Mouse (Mus musculus): ENCODE results near the gene Tmem179. TPM values are rescaled to one million over a fixed set of nuclear protein-coding genes. Genes with fewer than 3 reads are reported as not detected.

Tmem179 gene
- polyA plus RNA-seq, 1 experiment from 2014 or later, result 90.2 TPM

- 94% methylated on average over 1 of the region's 1 CpGs for WGBS
- Histone ChIP-seq H3K27me3 (replicated peaks) (no peaks in the 10 kb centered on the region), H3K9me3 (no peaks in the 10 kb centered on the region), H3K4me3 (no peak overlapping the region), H3K9ac (no peak overlapping the region), H3K27ac (no peak overlapping the region), H3K4me1 (peaks cover 17% of the 10 kb centered on the region), H3K4me2 (no peak overlapping the region), H3K36me3 (replicated peaks) (no peaks in the 10 kb centered on the region)
- no peak for ATAC-seq (replicated peaks)
Observed at GRCm38 (mm10) chr12:112549287-112549686, 32.7 kb upstream of the Tmem179 start.

GRCm38 (mm10) chr12:112546110-112546509 lies 29.6 kb upstream of the Tmem179 start:
- H3K36me3 ChIP-seq (replicated peaks), result no peaks in the 10 kb centered on the region
- no peaks in the 10 kb centered on the region for H3K9me3 ChIP-seq
- no peak overlapping the region; the same call in 1 of the 2 replicates for H3K27ac ChIP-seq
- 87% methylated on average over 8 of the region's 8 CpGs for WGBS
- H3K4me1 ChIP-seq, result peaks cover 29% of the 10 kb centered on the region
- H3K27me3 ChIP-seq (replicated peaks), result no peaks in the 10 kb centered on the region
- no peak overlapping the region for H3K9ac ChIP-seq
- H3K4me2 ChIP-seq, result no peak overlapping the region
- ATAC-seq (replicated peaks), result no peak
- no peak overlapping the region for H3K4me3 ChIP-seq

GRCm38 (mm10) chr12:112544946-112545701 lies 28.6 kb upstream of the Tmem179 start:
- H3K4me3 ChIP-seq, result no peak overlapping the region
- 0 out of 2 replicates have a peak overlapping the region, but pooled peaks have one; percentile 19 for H3K27ac ChIP-seq
- H3K9me3 ChIP-seq, result no peaks in the 10 kb centered on the region
- no peaks in the 10 kb centered on the region for H3K36me3 ChIP-seq (replicated peaks)
- peaks cover 39% of the 10 kb centered on the region for H3K4me1 ChIP-seq
- H3K4me2 ChIP-seq, result no peak overlapping the region
- WGBS, result 24% methylated on average over 12 of the region's 12 CpGs
- H3K27me3 ChIP-seq (replicated peaks), result no peaks in the 10 kb centered on the region
- H3K9ac ChIP-seq, result no peak overlapping the region
- no peak for ATAC-seq (replicated peaks)

- H3K4me2 ChIP-seq, result no peak overlapping the region
- H3K4me3 ChIP-seq, result no peak overlapping the region
- H3K4me1 ChIP-seq, result peaks cover 39% of the 10 kb centered on the region
- H3K9ac ChIP-seq, result no peak overlapping the region
- H3K27me3 ChIP-seq (replicated peaks), result no peaks in the 10 kb centered on the region
- H3K9me3 ChIP-seq, result no peaks in the 10 kb centered on the region
- no peak overlapping the region for H3K27ac ChIP-seq
- H3K36me3 ChIP-seq (replicated peaks), result no peaks in the 10 kb centered on the region
- 78% methylated on average over 9 of the region's 9 CpGs for WGBS
- no peak for ATAC-seq (replicated peaks)
Observed at GRCm38 (mm10) chr12:112543941-112544340, 27.4 kb upstream of the Tmem179 start.

GRCm38 (mm10) chr12:112542920-112543300 lies 26.4 kb upstream of the Tmem179 start:
- no peaks in the 10 kb centered on the region for H3K27me3 ChIP-seq (replicated peaks)
- H3K4me3 ChIP-seq, result no peak overlapping the region
- H3K9ac ChIP-seq, result peak overlapping the region; percentile 2; the same call in 1 of the 2 replicates
- whole genome bisulfite sequencing, result 3% methylated on average over 11 of the region's 11 CpGs
- no peaks in the 10 kb centered on the region for H3K9me3 ChIP-seq
- H3K4me2 ChIP-seq, result peak overlapping the region; percentile 20; the same call in 1 of the 2 replicates
- peaks cover 39% of the 10 kb centered on the region for H3K4me1 ChIP-seq
- H3K36me3 ChIP-seq (replicated peaks), result no peaks in the 10 kb centered on the region
- ATAC-seq (replicated peaks), result peak; percentile 72
- H3K27ac ChIP-seq, result peak overlapping the region; percentile 76

- Histone ChIP-seq H3K9ac (peak overlapping the region; percentile 2; the same call in 1 of the 2 replicates), H3K4me2 (peak overlapping the region; percentile 20; the same call in 1 of the 2 replicates), H3K27ac (peak overlapping the region; percentile 76), H3K4me1 (peaks cover 39% of the 10 kb centered on the region), H3K9me3 (no peaks in the 10 kb centered on the region), H3K27me3 (replicated peaks) (no peaks in the 10 kb centered on the region), H3K36me3 (replicated peaks) (no peaks in the 10 kb centered on the region), H3K4me3 (no peak overlapping the region)
- 32% methylated on average over 13 of the region's 13 CpGs for WGBS
- ATAC-seq (replicated peaks), result peak; percentile 59
Observed at GRCm38 (mm10) chr12:112542257-112542919, 25.8 kb upstream of the Tmem179 start.

GRCm38 (mm10) chr12:112541483-112542091 lies 25.0 kb upstream of the Tmem179 start:
- H3K4me3 ChIP-seq, result no peak overlapping the region
- ATAC-seq (replicated peaks), result peak; percentile 66
- peaks cover 39% of the 10 kb centered on the region for H3K4me1 ChIP-seq
- 0 out of 2 replicates have a peak overlapping the region, but pooled peaks have one; percentile 2 for H3K4me2 ChIP-seq
- 10% methylated on average over 8 of the region's 8 CpGs for WGBS
- no peaks in the 10 kb centered on the region for H3K36me3 ChIP-seq (replicated peaks)
- no peaks in the 10 kb centered on the region for H3K27me3 ChIP-seq (replicated peaks)
- no peaks in the 10 kb centered on the region for H3K9me3 ChIP-seq
- 0 out of 2 replicates have a peak overlapping the region, but pooled peaks have one; percentile 2 for H3K9ac ChIP-seq
- peak overlapping the region; percentile 76 for H3K27ac ChIP-seq

- H3K27ac ChIP-seq, result no peak overlapping the region
- 84% methylated on average over 12 of the region's 12 CpGs for WGBS
- ATAC-seq (replicated peaks), result no peak
- H3K9me3 ChIP-seq, result no peaks in the 10 kb centered on the region
- H3K36me3 ChIP-seq (replicated peaks), result no peaks in the 10 kb centered on the region
- peaks cover 35% of the 10 kb centered on the region for H3K4me1 ChIP-seq
- no peak overlapping the region for H3K4me2 ChIP-seq
- no peaks in the 10 kb centered on the region for H3K27me3 ChIP-seq (replicated peaks)
- no peak overlapping the region for H3K9ac ChIP-seq
- H3K4me3 ChIP-seq, result no peak overlapping the region
Observed at GRCm38 (mm10) chr12:112540321-112540720, 23.8 kb upstream of the Tmem179 start.

- Histone ChIP-seq H3K9ac (no peak overlapping the region), H3K9me3 (no peaks in the 10 kb centered on the region), H3K27me3 (replicated peaks) (0 out of 2 replicates have a peak, but pooled peaks cover 2% of the 10 kb centered on the region), H3K4me1 (peaks cover 29% of the 10 kb centered on the region), H3K4me3 (no peak overlapping the region), H3K27ac (no peak overlapping the region), H3K4me2 (no peak overlapping the region), H3K36me3 (replicated peaks) (no peaks in the 10 kb centered on the region)
- WGBS, result 88% methylated on average over 7 of the region's 7 CpGs
- no peak for ATAC-seq (replicated peaks)
Observed at GRCm38 (mm10) chr12:112539466-112539965, 23.0 kb upstream of the Tmem179 start.

- no peak overlapping the region for H3K4me2 ChIP-seq
- no peaks in the 10 kb centered on the region for H3K36me3 ChIP-seq (replicated peaks)
- no peak overlapping the region for H3K4me3 ChIP-seq
- 0 out of 2 replicates have a peak, but pooled peaks cover 2% of the 10 kb centered on the region for H3K27me3 ChIP-seq (replicated peaks)
- WGBS, result 92% methylated on average over 9 of the region's 9 CpGs
- H3K9me3 ChIP-seq, result no peaks in the 10 kb centered on the region
- H3K9ac ChIP-seq, result no peak overlapping the region
- H3K27ac ChIP-seq, result no peak overlapping the region
- no peak for ATAC-seq (replicated peaks)
- peaks cover 29% of the 10 kb centered on the region for H3K4me1 ChIP-seq
Observed at GRCm38 (mm10) chr12:112538356-112538755, 21.8 kb upstream of the Tmem179 start.

GRCm38 (mm10) chr12:112537233-112537632 lies 20.7 kb upstream of the Tmem179 start:
- Histone ChIP-seq H3K4me3 (no peak overlapping the region), H3K36me3 (replicated peaks) (no peaks in the 10 kb centered on the region), H3K27me3 (replicated peaks) (peaks cover 2% of the 10 kb centered on the region; the same call in 1 of the 2 replicates), H3K27ac (no peak overlapping the region), H3K9ac (no peak overlapping the region), H3K4me1 (peaks cover 22% of the 10 kb centered on the region), H3K9me3 (no peaks in the 10 kb centered on the region), H3K4me2 (no peak overlapping the region)
- no peak for ATAC-seq (replicated peaks)
- 73% methylated on average over 6 of the region's 6 CpGs for WGBS

- Histone ChIP-seq H3K9ac (no peak overlapping the region), H3K36me3 (replicated peaks) (no peaks in the 10 kb centered on the region), H3K4me2 (no peak overlapping the region), H3K4me3 (no peak overlapping the region), H3K9me3 (no peaks in the 10 kb centered on the region), H3K27me3 (replicated peaks) (peaks cover 2% of the 10 kb centered on the region; the same call in 1 of the 2 replicates), H3K4me1 (no peaks in the 10 kb centered on the region), H3K27ac (no peak overlapping the region)
- no peak for ATAC-seq (replicated peaks)
- WGBS, result 63% methylated on average over 4 of the region's 4 CpGs
Observed at GRCm38 (mm10) chr12:112533758-112534157, 17.2 kb upstream of the Tmem179 start.

All from midbrain, embryonic 15.5 days (tissue).